Mouse (Mus musculus) kidney, postnatal 14 days (tissue): ENCODE measurements around the gene Rarg.
"Not testable (repeated sequence)": the region's sequence is repeated elsewhere in the genome, so short reads cannot be mapped to it uniquely, and the experiment has no call there.

Experiments used
- DNase-seq: peaks from one replicate; pipeline ENCODE4 v3.0.0; 2022; ENCODE audit warnings: mixed read lengths

Gene Rarg

DNA sequence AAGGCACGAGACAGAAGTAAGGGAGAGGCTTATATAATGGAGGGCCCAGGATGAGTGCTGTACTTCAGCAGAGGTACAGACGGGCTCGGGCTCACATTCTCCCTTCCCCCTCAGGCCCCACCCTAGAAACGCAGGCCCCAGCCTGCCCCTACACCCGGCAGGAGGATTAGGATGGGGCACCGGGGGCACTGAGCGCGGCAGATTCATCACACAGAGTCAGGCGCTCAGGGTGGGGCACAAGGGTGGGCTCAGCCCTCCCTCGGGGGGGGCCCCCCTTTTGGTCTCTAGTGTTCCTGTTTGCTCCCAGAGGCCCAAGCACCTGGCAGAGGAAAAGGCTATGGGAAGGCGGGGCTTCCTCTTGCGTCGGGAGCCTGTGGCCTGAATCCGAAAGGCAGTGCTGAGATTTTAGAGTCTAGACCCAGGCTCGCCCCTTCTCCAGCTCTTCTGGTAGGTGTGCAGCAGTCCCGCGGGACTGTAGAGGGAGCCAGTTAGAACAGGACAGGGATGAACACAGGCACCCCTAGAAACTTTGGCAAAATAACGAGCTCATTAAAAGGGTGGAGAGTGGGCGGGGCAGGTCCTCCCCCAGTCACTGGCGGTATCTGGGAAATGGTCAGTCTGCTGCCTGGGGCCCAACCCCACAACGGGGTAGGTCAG lies 21.8 kb downstream of the Rarg start:
- DNase-seq: peak; percentile 53

- no peak for DNase-seq
These were observed 23.4 kb downstream of the Rarg start for GRCm38 (mm10) chr15:102233896-102234295.

- no peak for DNase-seq
These were observed 24.6 kb downstream of the Rarg start for GRCm38 (mm10) chr15:102232764-102233163.

GRCm38 (mm10) chr15:102231748-102232147 lies 25.6 kb downstream of the Rarg start, which contains the start of gene Itgb7:
TSS of gene Itgb7 (minus strand) at chr15:102231944.
- DNase-seq: no peak

DNA sequence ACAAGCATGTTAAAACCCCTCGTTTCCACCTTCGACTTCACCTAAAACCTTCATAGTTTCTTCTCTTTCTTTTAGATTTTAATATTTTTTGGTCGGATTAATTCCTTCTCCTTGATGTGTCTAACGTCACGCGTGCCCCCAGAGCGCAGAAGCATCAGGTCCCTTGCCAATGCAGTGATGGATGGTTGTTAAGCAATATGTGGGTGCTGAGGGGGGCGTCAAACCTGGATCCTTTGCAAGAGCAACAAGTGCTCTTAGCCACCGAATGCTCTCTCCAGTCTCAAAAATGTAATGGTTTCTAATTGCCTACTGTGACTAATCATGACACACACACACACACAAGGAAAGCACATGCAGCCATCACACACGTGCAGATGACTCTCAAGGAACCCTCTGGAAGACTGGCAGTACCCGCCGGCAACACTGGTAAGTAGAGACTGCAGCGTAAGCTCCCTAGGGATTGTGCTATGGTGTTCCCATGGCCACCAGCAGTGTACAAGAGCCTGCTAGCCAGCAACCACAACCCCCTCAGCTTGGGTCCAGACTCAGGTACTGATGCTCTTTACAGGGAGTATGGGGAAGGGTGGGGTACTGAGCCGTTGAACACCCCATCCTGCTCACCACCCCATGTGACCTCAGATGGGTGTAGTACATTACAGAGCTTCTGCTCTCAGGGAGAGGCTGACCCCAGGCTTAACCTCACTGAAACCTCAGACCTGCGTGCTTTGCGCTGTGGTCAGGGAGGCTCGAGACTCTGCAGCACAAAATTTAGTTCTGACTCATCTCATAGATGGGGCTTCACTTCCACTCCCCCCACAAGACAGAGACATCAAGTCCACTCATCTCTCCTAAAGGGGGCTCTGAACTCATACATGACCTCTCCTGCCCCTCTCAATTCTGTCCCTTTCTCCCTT lies 26.7 kb downstream of the Rarg start:
- no peak for DNase-seq

DNA sequence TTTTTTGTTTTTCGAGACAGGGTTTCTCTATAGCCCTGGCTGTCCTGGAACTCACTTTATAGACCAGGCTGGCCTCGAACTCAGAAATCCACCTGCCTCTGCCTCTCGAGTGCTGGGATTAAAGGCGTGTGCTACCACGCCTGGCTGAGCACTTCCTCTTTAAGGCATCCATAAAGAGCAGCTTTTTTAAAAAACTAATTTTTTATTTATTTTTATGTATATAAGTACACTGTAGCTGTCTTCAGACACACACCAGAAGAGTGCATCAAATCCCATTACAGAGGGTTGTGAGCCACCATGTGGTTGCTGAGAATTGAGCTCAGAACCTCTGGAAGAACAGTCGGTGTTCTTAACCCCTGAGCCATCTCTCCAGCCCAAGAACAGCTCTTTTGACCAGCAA lies 31.7 kb downstream of the Rarg start:
- DNase-seq: not testable (repeated sequence)

GRCm38 (mm10) chr15:102224992-102225617 lies 32.2 kb downstream of the Rarg start:
- no peak for DNase-seq

- DNase-seq: peak; percentile 88
These were observed 32.9 kb downstream of the Rarg start for GRCm38 (mm10) chr15:102224186-102224991.

DNA sequence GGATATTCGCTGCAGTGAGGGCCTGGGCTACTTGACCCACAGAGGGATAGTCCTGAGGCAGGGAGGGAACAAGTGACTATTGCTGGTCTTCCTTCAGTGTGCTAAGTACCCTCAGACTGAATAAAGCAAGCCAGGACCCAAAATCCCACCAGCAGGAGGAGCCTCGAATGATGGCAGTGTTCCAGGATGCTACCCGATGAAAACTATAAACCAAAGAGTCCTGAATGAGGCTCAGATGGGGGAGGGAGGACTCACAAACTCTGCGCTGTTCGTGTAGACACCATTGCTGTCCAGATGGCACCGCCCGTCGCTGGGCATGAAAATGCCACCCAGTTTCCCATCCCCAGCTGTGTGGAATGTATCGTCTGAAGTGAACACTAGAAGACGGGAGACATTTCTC lies 34.9 kb downstream of the Rarg start:
- DNase-seq: no peak

- DNase-seq: no peak
These were observed 40.0 kb downstream of the Rarg start for GRCm38 (mm10) chr15:102217325-102217724.

- DNase-seq: no peak
These were observed 40.7 kb downstream of the Rarg start for GRCm38 (mm10) chr15:102216459-102217228.

DNA sequence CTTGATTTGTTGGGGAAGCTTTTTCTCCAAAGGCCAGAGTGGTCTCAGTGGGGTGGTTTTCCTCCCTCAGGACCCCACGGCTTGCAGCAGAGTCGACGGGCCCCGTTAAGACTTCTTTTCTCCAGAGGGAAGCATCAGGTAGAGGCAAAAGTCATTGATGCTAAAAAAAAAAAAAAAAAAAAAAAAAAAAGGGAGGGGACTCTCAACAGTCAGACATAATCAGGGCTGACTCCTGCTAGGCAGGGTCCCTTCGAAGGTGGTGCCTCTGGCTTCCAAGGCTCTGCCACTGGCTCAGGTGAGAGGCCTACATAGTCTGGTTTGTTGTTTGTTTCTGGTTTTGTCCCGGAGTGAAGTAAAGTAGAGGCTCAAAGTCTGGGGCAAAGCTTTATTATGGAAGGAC lies 41.7 kb downstream of the Rarg start:
- DNase-seq: no peak

DNA sequence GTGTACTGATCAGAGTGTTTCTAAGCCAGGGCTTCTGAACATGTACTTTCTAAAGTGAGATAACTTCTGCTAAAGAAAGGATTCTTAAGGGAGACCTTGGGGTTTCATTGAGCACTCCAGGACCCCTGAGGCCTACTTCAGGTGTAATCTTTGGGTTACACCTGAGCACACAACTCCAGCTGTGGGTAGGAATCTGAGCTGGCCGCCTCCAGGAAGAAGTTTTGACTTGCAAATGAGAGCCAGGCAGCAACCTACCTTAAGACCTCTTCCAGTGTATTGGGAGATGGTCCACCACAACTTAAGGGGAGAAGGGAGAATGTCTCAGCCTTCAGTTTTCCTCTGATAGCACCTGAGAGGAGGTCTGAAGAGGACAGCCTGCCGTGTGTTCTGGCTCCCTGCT lies 43.2 kb downstream of the Rarg start:
- DNase-seq: no peak

GRCm38 (mm10) chr15:102211895-102212294 lies 45.4 kb downstream of the Rarg start:
- no peak for DNase-seq

DNA sequence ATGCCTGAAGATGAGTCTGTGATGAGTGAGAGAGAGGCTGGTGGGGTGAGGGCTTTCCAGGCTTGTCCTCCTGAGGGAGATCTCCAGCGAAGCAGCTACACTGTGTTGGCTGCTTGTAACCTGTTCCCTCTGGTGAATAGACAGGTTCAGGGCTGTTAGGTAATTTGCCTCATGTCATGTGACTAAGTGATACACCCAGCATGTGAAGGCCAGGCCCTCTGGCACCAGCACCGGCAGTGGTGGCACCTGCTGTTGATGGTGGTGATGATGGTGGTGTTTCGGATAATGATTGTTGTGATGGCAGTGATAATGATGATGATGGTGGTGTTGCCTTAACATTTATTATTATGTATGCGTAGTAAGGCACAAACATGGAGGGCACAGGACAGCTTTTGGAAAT lies 46.5 kb downstream of the Rarg start:
- no peak for DNase-seq

GRCm38 (mm10) chr15:102209114-102209513 lies 48.2 kb downstream of the Rarg start:
- no peak for DNase-seq

DNA sequence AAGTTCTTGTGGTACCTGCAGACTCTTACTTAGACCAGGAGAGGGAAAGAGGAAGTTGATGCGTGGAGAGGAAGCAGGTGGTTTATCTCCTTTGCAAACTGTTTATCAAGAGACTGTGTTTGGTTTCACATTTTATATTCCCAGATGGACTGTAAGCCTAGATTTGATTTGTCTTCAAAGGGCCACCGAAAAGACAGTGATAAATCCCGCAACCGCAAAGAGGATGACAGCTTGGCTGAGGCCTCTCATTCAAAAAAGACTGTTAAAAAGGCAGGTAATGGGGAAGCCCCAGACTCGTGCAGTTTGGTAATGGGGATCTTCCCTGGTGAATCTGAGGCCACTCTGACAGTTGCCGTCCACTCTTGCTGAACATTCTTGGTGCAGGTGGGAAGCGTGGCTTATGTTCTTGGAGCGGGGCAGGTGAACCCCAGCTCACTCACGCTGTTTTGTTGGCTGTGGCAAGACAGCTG lies 49.2 kb downstream of the Rarg start:
- DNase-seq: no peak

GRCm38 (mm10) chr15:102207351-102207750 lies 50.0 kb downstream of the Rarg start:
- DNase-seq: peak; percentile 60

DNA sequence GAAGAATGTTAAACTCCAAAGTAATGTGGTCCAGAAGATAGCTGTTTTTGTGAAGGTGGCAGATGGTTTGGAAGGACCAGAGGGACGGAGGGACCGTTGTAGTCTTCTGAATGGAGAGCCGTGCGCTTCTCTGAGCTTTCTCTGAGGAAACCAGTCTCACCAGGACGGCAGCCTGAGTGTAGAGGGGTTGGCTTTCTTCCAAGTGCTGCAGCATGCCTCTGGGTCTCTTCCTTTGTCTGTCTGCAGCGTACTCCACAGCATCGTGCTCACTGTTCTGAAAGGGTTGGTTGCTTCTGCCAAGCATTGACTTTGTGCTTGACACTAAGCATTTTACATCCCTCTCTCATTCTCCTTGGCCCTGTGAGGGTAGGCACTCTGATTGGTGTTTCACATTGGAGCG lies 51.5 kb downstream of the Rarg start:
- peak; percentile 64 for DNase-seq

DNA sequence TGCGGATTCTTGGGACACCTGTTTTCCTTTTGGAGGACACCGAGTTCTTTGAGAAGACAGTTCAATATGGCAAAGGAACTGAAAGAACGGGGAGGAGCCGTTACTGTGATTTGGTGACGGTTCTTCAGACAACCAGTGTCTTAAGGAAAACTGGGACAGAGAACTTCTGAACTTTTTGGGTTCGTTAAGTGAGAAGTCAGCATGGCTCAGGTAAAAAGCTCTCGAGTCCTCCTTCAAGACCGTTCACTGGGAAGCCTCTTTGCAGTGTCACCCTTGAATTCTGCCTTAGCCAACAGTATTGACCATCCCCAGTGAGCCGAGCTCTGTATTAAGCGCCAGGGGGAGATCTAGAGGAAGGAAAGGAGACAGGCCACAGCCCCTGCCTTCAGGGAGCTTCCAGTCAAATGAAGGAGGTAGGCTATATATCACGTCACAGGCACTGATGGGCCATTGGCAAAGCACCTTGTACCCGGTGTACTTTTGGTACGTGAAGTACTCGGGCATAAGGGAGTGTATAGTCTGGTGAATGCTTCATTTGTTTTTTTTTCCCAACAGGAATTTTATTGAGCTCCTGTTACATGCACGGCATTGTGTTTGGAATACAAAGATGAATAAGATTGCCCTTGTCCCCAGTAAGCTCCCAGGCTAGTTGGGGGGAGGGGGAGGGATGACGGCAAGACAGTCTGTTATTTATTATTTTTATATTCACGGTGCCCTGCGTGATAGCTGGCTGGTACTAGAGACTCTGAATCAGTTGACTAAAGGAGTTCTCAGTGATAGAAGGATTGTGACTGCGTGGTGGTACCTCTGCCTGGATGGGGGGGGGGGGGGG lies 52.4 kb downstream of the Rarg start, which contains the start of gene Csad:
TSS of gene Csad (minus strand) at position 51 of the 832 bp plus-strand sequence.
- no peak for DNase-seq
